Mouse (Mus musculus): ENCODE results near the gene Large1.
"Not testable (repeated sequence)": the region's sequence is repeated elsewhere in the genome, so short reads cannot be mapped to it uniquely, and the experiment has no call there.

Gene Large1

DNA sequence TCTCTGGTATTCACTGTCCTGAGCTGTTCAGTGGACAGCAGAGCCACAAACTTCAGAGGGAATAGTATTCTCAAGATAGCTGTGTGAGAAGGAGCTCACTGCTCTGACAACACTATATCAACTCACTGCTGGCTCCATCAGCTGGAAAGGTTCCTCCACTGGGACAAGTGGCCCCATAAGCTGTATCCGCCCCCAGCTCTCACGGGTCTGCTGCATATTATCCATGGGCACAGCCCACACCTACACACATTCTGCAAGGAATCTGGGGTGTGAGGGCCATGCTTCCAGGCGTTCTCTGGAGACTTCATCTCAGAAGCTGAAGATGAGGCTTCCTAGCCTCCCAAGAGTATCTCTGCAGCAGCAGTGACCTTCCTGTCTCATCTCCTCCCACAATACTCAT lies 50.4 kb downstream of the Large1 start:
- in situ Hi-C loops (cut with MboI; ENCODE audit: low sequenced_read_pairs): no loop called here

DNA sequence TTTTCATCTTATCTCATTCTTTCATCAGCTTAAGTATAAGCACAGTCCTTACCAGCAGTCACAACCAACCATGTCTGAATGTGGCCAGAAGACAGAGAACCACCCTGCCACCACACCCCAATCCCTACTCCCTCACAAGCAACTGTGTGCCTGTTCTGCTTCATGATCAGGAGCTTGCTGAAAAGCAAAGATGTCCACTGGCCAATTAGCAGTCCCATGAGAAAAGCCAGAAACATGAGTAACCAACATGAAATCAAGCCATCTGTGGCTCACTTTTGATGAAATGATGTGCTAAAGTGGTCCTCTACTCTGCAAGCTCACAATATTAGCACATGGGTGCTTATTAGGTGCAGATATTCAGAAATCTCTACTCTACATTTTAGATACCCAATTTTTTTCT lies 57.8 kb downstream of the Large1 start:
- in situ Hi-C loops (cut with MboI; ENCODE audit: low sequenced_read_pairs): no loop called here

- in situ Hi-C loops (cut with MboI; ENCODE audit: low sequenced_read_pairs): no loop called here
These were observed 59.7 kb downstream of the Large1 start for GRCm38 (mm10) chr8:73293655-73294054.

DNA sequence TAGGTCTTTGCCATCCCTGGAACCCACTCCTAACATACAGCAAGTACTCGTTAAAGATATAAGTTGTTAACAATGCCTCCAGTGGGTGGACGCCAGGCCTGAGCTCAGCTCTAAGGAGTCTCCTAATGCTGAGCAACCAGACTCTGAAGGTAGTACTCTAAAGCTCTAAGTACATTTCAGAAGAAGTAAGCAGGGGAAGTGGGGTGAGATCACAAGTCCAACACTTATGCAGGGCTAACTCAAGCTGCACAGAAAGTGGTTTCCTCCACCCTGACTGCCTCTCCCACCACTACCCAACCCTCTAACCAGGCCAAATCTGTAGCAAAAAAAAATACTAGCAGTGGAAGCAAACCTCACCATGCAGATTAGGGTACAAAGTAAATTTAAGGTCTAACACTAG lies 61.7 kb downstream of the Large1 start:
- in situ Hi-C loops (cut with MboI; ENCODE audit: low sequenced_read_pairs): no loop called here

DNA sequence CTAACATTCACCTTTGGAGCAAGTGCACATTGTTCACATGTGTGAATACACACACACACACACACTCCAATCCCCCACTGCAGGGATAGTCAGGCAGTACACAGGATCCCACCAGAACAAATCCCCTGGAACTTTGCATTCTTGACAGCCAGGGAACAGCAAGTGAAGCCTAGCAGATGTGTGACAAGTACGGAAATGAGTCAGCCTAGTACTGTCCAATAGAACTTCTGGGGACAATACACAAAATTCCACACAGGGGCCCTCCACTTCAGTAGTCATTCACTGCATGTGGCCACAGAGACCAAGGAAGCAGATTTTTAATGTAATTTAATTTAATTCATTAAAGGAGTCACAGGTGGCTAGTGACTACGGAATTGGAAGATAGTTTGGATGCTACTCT lies 62.7 kb downstream of the Large1 start:
- in situ Hi-C loops (cut with MboI; ENCODE audit: low sequenced_read_pairs): no loop called here

DNA sequence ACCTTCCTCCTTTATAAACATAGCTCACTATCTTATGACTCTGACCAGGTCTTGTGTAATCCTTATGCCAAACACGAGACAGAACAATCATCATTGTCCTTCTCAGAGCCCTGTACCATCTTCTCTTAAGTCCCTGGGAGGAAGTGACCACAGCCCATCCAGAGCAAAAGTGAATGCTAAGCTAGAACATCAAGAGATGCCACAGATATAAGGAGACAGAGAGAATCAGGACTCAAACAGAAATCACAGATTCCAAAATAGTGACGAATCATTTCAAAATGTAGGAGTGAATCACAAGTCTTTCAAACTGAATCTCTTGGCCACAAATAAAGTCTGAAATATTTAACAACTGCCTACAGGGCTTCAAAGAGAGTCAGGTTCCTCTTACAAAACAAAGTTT lies 63.5 kb downstream of the Large1 start:
- in situ Hi-C loops (cut with MboI; ENCODE audit: low sequenced_read_pairs): no loop called here

DNA sequence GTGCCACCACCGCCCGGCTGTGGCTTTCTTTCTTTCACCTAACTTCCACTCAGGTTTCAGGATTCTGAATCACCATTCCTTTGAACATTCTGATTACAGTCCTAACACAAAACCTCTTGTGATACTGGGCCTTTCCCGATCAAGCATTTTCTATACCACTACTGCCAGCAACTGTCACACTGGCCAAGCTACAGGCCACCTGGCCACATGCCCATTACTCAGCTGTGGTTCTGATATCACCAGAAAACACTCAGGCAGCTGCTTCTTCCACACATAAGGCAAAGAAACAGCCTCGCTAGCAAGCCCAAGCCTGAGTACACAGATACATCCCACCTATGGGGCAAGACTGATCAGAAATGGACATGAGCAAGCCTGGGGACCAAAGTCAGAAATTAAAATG lies 71.3 kb downstream of the Large1 start:
- in situ Hi-C loops (cut with MboI; ENCODE audit: low sequenced_read_pairs): no loop called here

DNA sequence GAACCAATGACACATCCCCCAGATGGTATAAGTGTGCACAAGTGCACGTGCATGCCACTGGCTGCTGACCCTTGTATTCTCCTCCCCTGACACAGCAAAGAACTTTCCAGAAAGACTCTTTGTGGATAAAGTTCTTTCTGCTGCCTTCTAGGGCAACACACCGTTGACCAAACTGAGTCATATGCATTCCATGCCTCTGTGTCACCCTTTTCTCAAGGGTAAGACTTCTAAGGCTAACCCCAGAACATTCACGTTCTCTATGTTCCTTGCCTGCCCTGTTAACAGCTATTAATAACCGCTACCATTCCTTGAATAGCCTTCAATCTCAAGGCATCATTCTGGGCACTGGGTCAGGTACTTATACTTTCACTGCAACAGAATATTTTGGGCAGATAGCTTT lies 77.3 kb downstream of the Large1 start:
- in situ Hi-C loops (cut with MboI; ENCODE audit: low sequenced_read_pairs): no loop called here

DNA sequence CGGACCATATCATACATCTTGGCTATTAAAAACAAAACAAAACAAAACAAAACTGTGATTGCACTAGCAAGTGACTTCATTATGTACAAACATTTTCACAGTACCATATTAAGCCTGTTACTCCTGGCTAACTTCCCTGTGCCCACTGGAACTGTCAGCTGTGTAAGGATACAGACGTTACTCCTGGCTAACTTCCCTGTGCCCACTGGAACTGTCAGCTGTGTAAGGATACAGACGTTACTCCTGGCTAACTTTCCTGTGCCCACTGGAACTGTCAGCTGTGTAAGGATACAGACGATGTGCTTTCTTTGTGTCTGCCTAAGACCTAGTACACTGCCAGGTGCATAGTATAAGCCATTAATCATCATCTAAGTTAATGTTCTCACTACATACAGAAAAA lies 77.9 kb downstream of the Large1 start:
- in situ Hi-C loops (cut with MboI; ENCODE audit: low sequenced_read_pairs): not testable (repeated sequence)

DNA sequence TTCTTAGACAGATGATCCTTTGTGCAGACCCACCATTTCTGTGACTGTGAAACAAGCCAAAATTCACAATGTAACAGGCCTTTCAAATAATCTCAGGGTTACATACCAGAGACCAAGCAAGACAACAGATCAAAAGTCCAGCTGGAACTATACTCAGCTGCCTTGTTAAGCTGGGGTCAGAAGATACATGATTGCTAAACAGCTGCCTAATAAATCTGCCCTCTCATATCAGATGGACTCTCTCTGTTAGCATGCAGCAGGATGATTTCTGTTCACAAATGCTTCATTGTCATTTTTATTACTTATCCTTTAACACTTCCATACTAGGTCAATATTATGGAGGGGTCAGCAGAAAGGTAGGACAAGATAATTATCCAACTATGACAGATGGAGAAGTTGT lies 80.2 kb downstream of the Large1 start:
- in situ Hi-C loops (cut with MboI; ENCODE audit: low sequenced_read_pairs): no loop called here

DNA sequence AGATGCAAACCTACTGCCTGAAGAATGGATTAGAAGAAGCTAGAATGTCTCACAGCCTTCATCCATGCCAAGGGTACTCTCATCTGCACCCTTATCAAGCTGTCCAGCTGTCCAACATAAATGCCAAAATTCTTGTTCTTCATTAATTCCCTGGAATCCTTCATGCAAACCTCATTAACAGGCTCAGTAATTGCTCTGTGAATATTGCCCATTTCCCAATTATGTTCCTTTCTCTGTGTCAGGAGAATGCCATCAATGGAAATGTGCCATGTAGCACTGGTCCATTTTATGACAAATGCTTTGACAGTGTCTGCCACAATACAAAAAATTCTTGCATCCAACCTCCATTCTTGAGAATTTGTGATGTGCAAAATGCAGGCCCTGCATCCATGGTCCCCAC lies 82.3 kb downstream of the Large1 start:
- in situ Hi-C loops (cut with MboI; ENCODE audit: low sequenced_read_pairs): no loop called here

GRCm38 (mm10) chr8:73257981-73258380 lies 95.4 kb downstream of the Large1 start:
- in situ Hi-C loops (cut with MboI; ENCODE audit: low sequenced_read_pairs): no loop called here

DNA sequence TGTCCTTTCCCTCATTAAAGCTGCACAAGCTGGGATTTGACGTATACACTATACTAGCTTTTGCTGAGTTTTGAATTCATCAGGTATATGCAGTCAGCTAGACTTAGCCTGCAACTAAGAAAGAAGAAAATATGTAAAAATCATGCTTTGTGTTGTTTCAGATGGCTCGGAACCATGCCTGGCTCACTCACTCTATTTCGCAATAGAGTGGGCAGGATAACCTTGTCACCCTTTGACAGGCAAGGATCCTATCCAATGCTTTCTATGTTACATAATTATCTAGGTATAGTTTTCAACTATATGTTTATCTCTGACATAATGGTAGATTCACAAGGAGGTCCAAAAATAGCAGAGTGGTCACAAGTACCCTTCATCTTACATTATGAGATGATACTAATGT lies 109.2 kb downstream of the Large1 start:
- in situ Hi-C loops (cut with MboI; ENCODE audit: low sequenced_read_pairs): no loop called here

DNA sequence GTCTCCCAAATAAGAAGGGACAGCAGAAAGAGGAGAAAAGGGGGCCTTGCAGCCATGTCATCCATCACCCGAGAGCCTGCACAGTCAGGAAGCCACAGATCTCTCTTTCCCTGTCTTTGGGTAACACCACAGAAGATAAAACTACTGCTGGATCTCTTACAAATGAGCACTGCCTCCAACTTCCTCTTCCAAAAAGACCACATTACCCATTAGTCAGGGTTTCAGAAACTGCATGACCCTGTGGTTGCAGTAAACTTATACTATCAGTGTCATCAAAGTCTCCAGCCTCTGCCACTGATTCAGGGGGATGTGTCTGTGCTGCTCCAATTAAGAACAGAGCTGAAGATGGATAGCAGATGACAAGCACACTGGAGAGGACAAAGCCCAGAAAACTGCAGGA lies 111.3 kb downstream of the Large1 start:
- in situ Hi-C loops (cut with MboI; ENCODE audit: low sequenced_read_pairs): no loop called here

DNA sequence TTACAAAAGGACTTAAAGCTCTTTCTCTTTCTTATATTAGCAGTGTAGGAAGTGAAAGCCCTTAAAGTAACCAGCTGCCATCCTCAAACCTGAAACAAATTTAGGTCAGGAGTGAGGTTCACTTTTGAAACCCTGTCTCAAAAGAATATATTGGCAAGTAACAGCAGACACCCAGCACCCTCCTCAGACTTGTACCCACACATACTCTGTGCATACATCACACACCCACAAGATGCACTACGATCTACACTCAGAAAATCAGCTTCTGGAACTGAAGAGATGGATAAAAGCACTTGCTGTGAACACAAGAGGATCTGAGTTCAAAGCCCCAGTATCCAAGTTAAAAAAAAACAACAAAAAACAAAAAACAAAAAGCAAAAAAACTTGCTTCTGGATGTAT lies 119.1 kb downstream of the Large1 start:
- in situ Hi-C loops (cut with MboI; ENCODE audit: low sequenced_read_pairs): no loop called here

- in situ Hi-C loops (cut with MboI; ENCODE audit: low sequenced_read_pairs): no loop called here
These were observed 119.8 kb downstream of the Large1 start for GRCm38 (mm10) chr8:73233358-73234041.

- in situ Hi-C loops (cut with MboI; ENCODE audit: low sequenced_read_pairs): no loop called here
These were observed 126.5 kb downstream of the Large1 start for GRCm38 (mm10) chr8:73226841-73227240.

- in situ Hi-C loops (cut with MboI; ENCODE audit: low sequenced_read_pairs): no loop called here
These were observed 127.7 kb downstream of the Large1 start for GRCm38 (mm10) chr8:73225654-73226053.

DNA sequence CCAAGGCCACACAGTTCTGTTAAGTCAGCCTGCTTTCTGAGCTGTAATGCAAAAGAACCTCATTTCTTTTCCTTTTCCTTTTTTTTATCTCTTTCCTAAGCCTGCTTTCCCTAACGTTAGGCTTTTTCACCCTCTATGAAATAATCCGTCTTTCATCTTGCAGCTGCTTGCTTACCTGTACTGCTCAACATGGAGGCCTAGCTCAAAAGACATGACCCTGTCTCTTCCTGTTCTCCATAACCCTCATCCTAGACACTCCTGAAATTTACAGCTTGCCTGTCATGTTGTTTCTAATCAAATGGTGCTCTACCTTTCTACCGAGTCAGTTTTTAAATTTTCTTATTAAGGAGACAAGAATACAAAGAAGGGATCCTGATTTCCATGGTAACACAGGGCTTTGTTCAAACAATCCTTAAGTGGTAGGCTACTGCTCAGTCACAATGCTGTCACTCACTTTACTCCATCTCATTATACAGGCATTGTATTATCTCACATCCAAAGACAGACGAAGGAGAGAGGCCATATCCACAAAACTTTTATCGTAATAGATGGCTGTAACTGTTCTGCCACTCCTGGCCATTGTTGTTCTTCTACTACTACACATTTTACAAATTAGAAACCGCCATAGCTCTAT lies 134.0 kb downstream of the Large1 start:
- in situ Hi-C loops (cut with MboI; ENCODE audit: low sequenced_read_pairs): no loop called here

- in situ Hi-C loops (cut with MboI; ENCODE audit: low sequenced_read_pairs): no loop called here
These were observed 146.5 kb downstream of the Large1 start for GRCm38 (mm10) chr8:73206831-73207230.

DNA sequence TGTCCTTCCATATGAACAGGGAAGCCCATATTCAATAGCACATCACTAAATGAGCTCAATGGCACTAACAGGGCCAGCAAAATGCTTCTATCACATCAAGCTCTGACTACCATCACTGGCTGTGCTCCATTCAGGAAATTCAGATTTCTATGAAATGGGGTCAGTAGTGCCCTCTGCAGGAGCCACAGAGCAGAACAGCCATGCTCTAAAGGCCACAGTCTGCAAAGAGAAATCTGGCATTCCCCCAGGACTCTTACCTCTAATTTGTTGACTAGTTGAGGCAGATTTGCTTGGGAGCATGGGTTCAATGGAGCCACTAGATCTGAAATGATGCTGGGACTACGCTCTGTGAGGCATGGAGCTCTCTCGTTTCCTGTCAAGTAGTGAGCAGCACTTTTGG lies 151.5 kb downstream of the Large1 start:
- in situ Hi-C loops (cut with MboI; ENCODE audit: low sequenced_read_pairs): no loop called here

DNA sequence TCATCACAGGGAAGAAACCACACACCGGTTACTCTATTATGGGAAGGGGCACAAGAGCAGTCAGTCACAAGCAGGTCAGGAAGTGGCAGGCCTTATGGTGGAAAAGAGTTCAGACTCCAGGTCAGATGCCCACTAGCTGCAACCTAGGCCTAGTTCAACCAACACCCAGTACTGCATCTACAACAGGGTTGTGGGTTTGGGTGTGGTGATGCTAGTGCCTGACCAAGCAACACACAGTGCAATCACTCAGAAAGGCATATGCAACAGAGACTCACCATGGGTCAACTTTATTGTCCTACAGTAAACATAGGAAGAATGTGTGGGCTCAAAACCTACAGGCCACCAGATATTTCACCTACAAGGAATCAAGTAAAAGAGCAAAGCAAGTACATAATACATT lies 155.6 kb downstream of the Large1 start:
- in situ Hi-C loops (cut with MboI; ENCODE audit: low sequenced_read_pairs): no loop called here

DNA sequence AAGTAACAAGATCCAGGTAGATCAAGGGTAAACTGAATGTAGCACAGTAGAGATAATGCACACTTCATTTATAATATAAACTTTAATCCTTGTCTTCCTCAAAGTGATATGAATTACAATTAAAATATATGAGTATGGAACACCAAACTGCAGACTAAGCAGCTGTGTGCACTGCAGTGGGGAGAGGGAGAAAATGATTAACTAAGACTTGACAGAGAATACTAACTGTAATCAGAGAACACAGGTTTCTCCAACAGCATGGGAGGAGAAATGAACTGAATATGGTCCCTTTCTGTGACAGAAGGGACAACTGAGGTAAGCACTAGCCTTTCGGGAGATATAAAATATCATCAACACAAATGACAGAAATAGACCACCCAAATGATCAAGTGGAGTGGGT lies 164.7 kb downstream of the Large1 start:
- in situ Hi-C loops (cut with MboI; ENCODE audit: low sequenced_read_pairs): no loop called here
